Comparison of ENCODE assay signal across 10 mouse cellular contexts in genomic region chr1:63995137-63995492, GRCm38 (mm10).
DNase-seq lines count a peak whose midpoint lies in the region; ATAC-seq and TF ChIP-seq lines count a peak whose summit lies in the region.
"Had no signal": no experiment of that assay in that cellular context is flagged by ENCODE, and none has a peak within 500 bp of the region (broad histone marks: within the 10 kb centered on the region; RNA-seq: fewer than 3 reads in every experiment).

No protein-coding gene starts in this region.

- no peak for TF ChIP-seq POLR2A in heart, adult 2 months (IDR thresholded peaks at IDR 0.05; ENCODE audit: insufficient read depth, low read depth, low read length)

- 46% methylated on average over 5 of the region's 5 CpGs for WGBS in heart, adult 2 months
- 56% methylated on average over 5 of the region's 5 CpGs for WGBS in stomach, embryonic 14.5 days
- WGBS in stomach, postnatal 0 days = 52% methylated on average over 5 of the region's 5 CpGs
- 32% methylated on average over 5 of the region's 5 CpGs for WGBS in intestine, postnatal 0 days

- H3K4me3 ChIP-seq in heart, adult 2 months = no peak overlapping the region
- no peak overlapping the region for H3K4me3 ChIP-seq in stomach, embryonic 14.5 days (ENCODE audit: low read depth, low read length)
- H3K4me3 ChIP-seq in stomach, postnatal 0 days (ENCODE audit: low read depth, low read length) = no peak overlapping the region
- H3K4me3 ChIP-seq in intestine, postnatal 0 days (ENCODE audit: low read depth, low read length) = no peak overlapping the region
- H3K4me3 ChIP-seq: embryonic facial prominence, embryonic 15.5 days had no signal

- H3K9ac ChIP-seq in heart, adult 2 months (ENCODE audit: low read depth, low read length) = no peak overlapping the region
- no peak overlapping the region for H3K9ac ChIP-seq in stomach, embryonic 14.5 days (replicated peaks; ENCODE audit: low read depth, low read length)
- no peak overlapping the region for H3K9ac ChIP-seq in stomach, postnatal 0 days (ENCODE audit: low read length)
- H3K9ac ChIP-seq in intestine, postnatal 0 days (ENCODE audit: low read depth, low read length) = no peak overlapping the region
- H3K9ac ChIP-seq: embryonic facial prominence, embryonic 15.5 days had no signal

- peaks cover 15% of the 10 kb centered on the region for H3K4me1 ChIP-seq in heart, adult 2 months (ENCODE audit: control insufficient read depth, insufficient read depth, low read length)
- H3K4me1 ChIP-seq in stomach, embryonic 14.5 days (ENCODE audit: control insufficient read depth, insufficient read depth, low read length) = 0 out of 2 replicates have a peak, but pooled peaks cover 4% of the 10 kb centered on the region
- no peaks in the 10 kb centered on the region; the same call in 1 of the 2 replicates for H3K4me1 ChIP-seq in stomach, postnatal 0 days (replicated peaks; ENCODE audit: control insufficient read depth, insufficient read depth)
- H3K4me1 ChIP-seq in intestine, postnatal 0 days (replicated peaks; ENCODE audit: control insufficient read depth, insufficient read depth, low read length) = no peaks in the 10 kb centered on the region; the same call in 1 of the 2 replicates

- H3K4me2 ChIP-seq in stomach, embryonic 14.5 days (replicated peaks; ENCODE audit: low read depth, low read length) = no peak overlapping the region
- no peak overlapping the region for H3K4me2 ChIP-seq in stomach, postnatal 0 days (replicated peaks; ENCODE audit: low read depth)
- peak overlapping the region; percentile 30 for H3K4me2 ChIP-seq in intestine, postnatal 0 days (replicated peaks; ENCODE audit: low read depth)
- H3K4me2 ChIP-seq: embryonic facial prominence, embryonic 15.5 days had no signal

- H3K27me3 ChIP-seq in heart, adult 2 months (ENCODE audit: control insufficient read depth, insufficient read depth, low read length) = no peaks in the 10 kb centered on the region
- no peaks in the 10 kb centered on the region for H3K27me3 ChIP-seq in stomach, embryonic 14.5 days (ENCODE audit: control insufficient read depth, insufficient read depth, low read length)
- H3K27me3 ChIP-seq in stomach, postnatal 0 days (ENCODE audit: control insufficient read depth, insufficient read depth, low read length) = no peaks in the 10 kb centered on the region
- H3K27me3 ChIP-seq in intestine, postnatal 0 days (replicated peaks; ENCODE audit: control insufficient read depth, insufficient read depth, low read length) = no peaks in the 10 kb centered on the region
- H3K27me3 ChIP-seq: embryonic facial prominence, embryonic 15.5 days had no signal

- no peaks in the 10 kb centered on the region for H3K79me2 ChIP-seq in heart, adult 2 months (replicated peaks; ENCODE audit: control insufficient read depth, insufficient read depth, low read length)

- DNase-seq in heart, adult 2 months = no peak
- DNase-seq in heart, adult 11 months = no peak
- no peak for DNase-seq in stomach, postnatal 0 days (ENCODE audit: low spot score)
- peak; percentile 79 for DNase-seq in telencephalon, adult 2 months (ENCODE audit: low read depth, low spot score)
- DNase-seq in right cerebral cortex, postnatal 4 days = no peak
- DNase-seq: heart, postnatal 14 days had no signal

- TF ChIP-seq CTCF in heart, adult 2 months (IDR thresholded peaks at IDR 0.05) = no peak
- no peak for TF ChIP-seq CTCF in stomach, postnatal 0 days (IDR thresholded peaks at IDR 0.05; ENCODE audit: low read depth)
- TF ChIP-seq CTCF in intestine, postnatal 0 days (IDR thresholded peaks at IDR 0.05; ENCODE audit: low read depth) = no peak

- peak overlapping the region; percentile 64 for H3K27ac ChIP-seq in heart, adult 2 months
- peak overlapping the region; percentile 48; the same call in 1 of the 2 replicates for H3K27ac ChIP-seq in stomach, embryonic 14.5 days (ENCODE audit: low read length)
- H3K27ac ChIP-seq in stomach, postnatal 0 days (replicated peaks) = no peak overlapping the region
- H3K27ac ChIP-seq in intestine, postnatal 0 days (ENCODE audit: low read depth, low read length) = no peak overlapping the region
- H3K27ac ChIP-seq: embryonic facial prominence, embryonic 15.5 days had no signal

- intact Hi-C loops in heart, adult 2 months (cut with DNase I) = no loop called here

- no peaks in the 10 kb centered on the region; the same call in 1 of the 2 replicates for H3K36me3 ChIP-seq in heart, adult 2 months (ENCODE audit: control insufficient read depth, insufficient read depth, low read length)
- no peaks in the 10 kb centered on the region for H3K36me3 ChIP-seq in stomach, embryonic 14.5 days (ENCODE audit: control insufficient read depth, insufficient read depth, low read length)
- H3K36me3 ChIP-seq in stomach, postnatal 0 days (ENCODE audit: control insufficient read depth, insufficient read depth, low read length) = no peaks in the 10 kb centered on the region
- no peaks in the 10 kb centered on the region for H3K36me3 ChIP-seq in intestine, postnatal 0 days (ENCODE audit: control insufficient read depth, insufficient read depth)
- H3K36me3 ChIP-seq: embryonic facial prominence, embryonic 15.5 days had no signal

- no peaks in the 10 kb centered on the region for H3K9me3 ChIP-seq in stomach, embryonic 14.5 days (ENCODE audit: control insufficient read depth, low read depth, low read length)
- H3K9me3 ChIP-seq in stomach, postnatal 0 days (ENCODE audit: control insufficient read depth, low read length) = no peaks in the 10 kb centered on the region
- H3K9me3 ChIP-seq in intestine, postnatal 0 days (ENCODE audit: control insufficient read depth) = no peaks in the 10 kb centered on the region
- H3K9me3 ChIP-seq: embryonic facial prominence, embryonic 15.5 days had no signal

- no peak for TF ChIP-seq EP300 in heart, adult 2 months (IDR thresholded peaks at IDR 0.05; ENCODE audit: insufficient read depth, low read depth, low read length)
- TF ChIP-seq EP300 in stomach, postnatal 0 days (optimal IDR thresholded peaks at IDR 0.05) = no peak

- no peak for ATAC-seq in stomach, embryonic 14.5 days (ENCODE audit: insufficient number of reproducible peaks, insufficient read depth, low FRiP score, low read depth)
- ATAC-seq in stomach, postnatal 0 days (ENCODE audit: low FRiP score, low TSS enrichment) = no peak
- no peak for ATAC-seq in intestine, postnatal 0 days
- ATAC-seq in inflammation-experienced regulatory T-cells, adult 6 months = no peak

Comparison
In these comparisons a context has a peak if more than half of its experiments do, and no peak if none do; other contexts are left out.
1. H3K27ac ChIP-seq: peak in heart, adult 2 months (single experiment) and stomach, embryonic 14.5 days (single experiment); none in stomach, postnatal 0 days (single experiment) and intestine, postnatal 0 days (single experiment).